Mouse (Mus musculus): Measurements from ENCODE around the gene Unc13a. TPM values are rescaled to one million over a fixed set of nuclear protein-coding genes. Genes with fewer than 3 reads are reported as not detected.

Unc13a gene
- 6.5 and 6.6 TPM in 2 replicates for polyA plus RNA-seq (2014; fragmentation: Nextera tagmentation; extraction: Ambion mirVana)

DNA sequence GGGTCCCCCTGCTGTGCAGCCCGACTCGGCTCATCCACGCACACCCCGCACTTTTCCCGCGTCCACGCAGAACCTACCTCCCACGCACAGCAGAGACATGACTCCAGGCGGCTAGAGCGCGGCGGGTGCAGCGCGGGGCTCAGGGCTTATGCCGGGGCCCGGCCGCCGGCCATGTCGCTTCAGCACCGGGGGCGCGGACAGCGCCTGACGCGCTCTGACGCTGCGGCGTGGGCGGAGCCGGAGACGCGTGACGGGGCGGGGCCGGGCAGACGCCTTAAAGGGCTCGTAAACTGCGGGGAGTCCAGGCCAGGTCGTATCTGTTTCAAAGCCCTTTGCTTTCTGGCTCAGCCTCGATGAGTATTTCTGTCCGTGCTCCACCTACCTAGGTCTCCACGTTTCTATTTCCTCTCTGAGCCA, at the start of gene Unc13a:
Unc13a (minus strand) TSS at position 209 of the 417 bp plus-strand sequence.
- Histone ChIP-seq H3K27ac (ENCODE audit: low read depth, low read length) (peak within 1 kb of the TSS; percentile 25; the same call in 1 of the 2 replicates), H3K9ac (ENCODE audit: low read length) (peak within 1 kb of the TSS; percentile 53), H3K9me3 (ENCODE audit: control insufficient read depth, low read length) (no peaks in the 10 kb centered on the region), H3K36me3 (ENCODE audit: control insufficient read depth, insufficient read depth, low read length) (no peaks in the 10 kb centered on the region), H3K4me2 (ENCODE audit: low read depth, low read length, severe bottlenecking) (peak within 1 kb of the TSS; percentile 96), H3K4me3 (ENCODE audit: low read depth, low read length) (peak within 1 kb of the TSS; percentile 61), H3K4me1 (replicated peaks; ENCODE audit: control insufficient read depth, insufficient read depth, low read length) (peaks cover 19% of the 10 kb centered on the region), H3K27me3 (ENCODE audit: control insufficient read depth, insufficient read depth, low read length) (peaks cover 18% of the 10 kb centered on the region)
- DNase-seq (ENCODE audit: low spot score) (peak; percentile 95), ATAC-seq (replicated peaks; ENCODE audit: low FRiP score) (peak; percentile 68)
- WGBS, result under 1% methylated on average over 42 of the region's 42 CpGs

DNA sequence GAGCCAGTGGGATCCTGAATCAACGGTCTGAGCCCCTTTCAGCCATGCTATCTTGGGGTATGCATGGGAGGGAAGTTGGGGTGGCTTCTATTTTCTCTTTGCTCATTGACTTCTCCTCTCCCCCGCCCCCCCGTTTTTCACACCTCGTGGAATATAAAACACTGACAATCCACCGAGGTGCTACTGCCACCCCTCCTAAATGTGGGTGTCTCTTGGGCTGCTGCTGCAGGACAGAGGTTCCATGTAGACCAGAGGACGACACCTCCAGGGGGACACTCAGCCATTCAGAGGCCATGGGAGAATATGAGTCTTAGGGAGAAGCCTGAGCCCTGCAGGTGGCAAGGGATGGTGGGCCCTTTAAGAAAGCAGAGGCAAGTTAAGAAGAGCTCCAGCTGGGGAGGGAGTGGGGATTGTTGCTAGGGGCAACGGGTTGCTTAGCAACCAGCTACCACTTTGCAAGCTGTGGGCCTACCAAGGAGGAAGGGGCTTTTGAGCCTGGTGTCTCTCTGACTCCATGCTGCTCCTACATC, 48.4 kb upstream of the Unc13a start:
- Histone ChIP-seq H3K36me3 (ENCODE audit: control insufficient read depth, insufficient read depth, low read length) (no peaks in the 10 kb centered on the region), H3K4me3 (ENCODE audit: low read depth, low read length) (no peak overlapping the region), H3K9me3 (ENCODE audit: control insufficient read depth, low read length) (no peaks in the 10 kb centered on the region), H3K27me3 (ENCODE audit: control insufficient read depth, insufficient read depth, low read length) (no peaks in the 10 kb centered on the region), H3K9ac (ENCODE audit: low read length) (no peak overlapping the region; the same call in 1 of the 2 replicates), H3K27ac (ENCODE audit: low read depth, low read length) (no peak overlapping the region), H3K4me2 (ENCODE audit: low read depth, low read length, severe bottlenecking) (peak overlapping the region; percentile 18; the same call in 1 of the 2 replicates), H3K4me1 (replicated peaks; ENCODE audit: control insufficient read depth, insufficient read depth, low read length) (peaks cover 20% of the 10 kb centered on the region)
- DNase-seq (ENCODE audit: low spot score) (peak; percentile 90), ATAC-seq (replicated peaks; ENCODE audit: low FRiP score) (peak; percentile 82)
- WGBS, result 29% methylated on average over 7 of the region's 7 CpGs

DNA sequence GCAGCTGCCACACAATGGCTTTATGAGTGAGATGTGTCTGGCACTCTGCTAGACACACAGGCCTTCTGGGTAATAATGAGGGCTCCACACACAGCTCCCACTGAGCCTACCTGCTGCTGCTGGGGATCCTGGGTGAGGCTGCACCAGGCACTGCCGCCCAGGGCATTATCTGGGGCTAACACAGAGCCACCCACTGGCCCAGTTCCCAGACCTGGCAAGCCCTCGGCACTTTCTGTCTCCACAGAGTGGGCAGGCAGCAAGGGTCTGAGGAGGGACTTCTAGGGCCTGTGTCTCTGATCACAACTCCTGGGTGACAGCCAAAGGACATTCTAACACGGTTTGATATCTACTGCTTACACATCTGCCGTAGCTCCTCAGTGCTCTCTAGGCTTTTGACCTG, 47.7 kb upstream of the Unc13a start:
- Histone ChIP-seq H3K4me3 (ENCODE audit: low read depth, low read length) (no peak overlapping the region), H3K4me2 (ENCODE audit: low read depth, low read length, severe bottlenecking) (no peak overlapping the region), H3K9me3 (ENCODE audit: control insufficient read depth, low read length) (no peaks in the 10 kb centered on the region), H3K27ac (ENCODE audit: low read depth, low read length) (peak overlapping the region; percentile 9; the same call in 1 of the 2 replicates), H3K27me3 (ENCODE audit: control insufficient read depth, insufficient read depth, low read length) (no peaks in the 10 kb centered on the region), H3K36me3 (ENCODE audit: control insufficient read depth, insufficient read depth, low read length) (no peaks in the 10 kb centered on the region), H3K9ac (ENCODE audit: low read length) (no peak overlapping the region), H3K4me1 (replicated peaks; ENCODE audit: control insufficient read depth, insufficient read depth, low read length) (peaks cover 18% of the 10 kb centered on the region)
- WGBS, result 60% methylated on average over 4 of the region's 4 CpGs
- ATAC-seq (replicated peaks; ENCODE audit: low FRiP score) (no peak), DNase-seq (ENCODE audit: low spot score) (no peak)

DNA sequence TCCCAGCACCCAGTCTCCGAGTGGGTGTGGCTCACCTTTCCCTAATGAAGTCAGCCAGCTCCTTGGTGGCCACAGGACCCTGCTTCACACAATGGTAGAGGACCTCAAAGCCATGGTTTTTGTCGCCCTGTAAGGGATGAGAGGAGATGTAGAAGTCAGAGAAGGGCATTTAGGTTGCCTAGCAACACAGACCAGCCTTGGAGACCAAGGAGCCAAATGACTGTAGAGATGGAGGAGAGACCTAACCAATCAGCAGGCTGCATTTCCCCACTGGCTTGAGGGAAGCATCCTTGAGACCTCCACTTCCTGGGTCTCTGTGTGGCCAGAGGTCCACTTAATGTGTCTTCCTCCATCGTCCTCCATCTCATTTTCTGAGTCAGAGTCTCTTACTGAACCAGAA, 46.7 kb upstream of the Unc13a start:
- WGBS, result 29% methylated on average over 3 of the region's 3 CpGs
- no peaks in the 10 kb centered on the region for H3K36me3 ChIP-seq (ENCODE audit: control insufficient read depth, insufficient read depth, low read length)
- no peak overlapping the region for H3K4me2 ChIP-seq (ENCODE audit: low read depth, low read length, severe bottlenecking)
- no peak overlapping the region for H3K4me3 ChIP-seq (ENCODE audit: low read depth, low read length)
- ATAC-seq (replicated peaks; ENCODE audit: low FRiP score) (no peak), DNase-seq (ENCODE audit: low spot score) (no peak)
- no peak overlapping the region for H3K9ac ChIP-seq (ENCODE audit: low read length)
- H3K4me1 ChIP-seq (replicated peaks; ENCODE audit: control insufficient read depth, insufficient read depth, low read length), result peaks cover 17% of the 10 kb centered on the region
- H3K27ac ChIP-seq (ENCODE audit: low read depth, low read length), result no peak overlapping the region
- no peaks in the 10 kb centered on the region for H3K27me3 ChIP-seq (ENCODE audit: control insufficient read depth, insufficient read depth, low read length)
- H3K9me3 ChIP-seq (ENCODE audit: control insufficient read depth, low read length), result no peaks in the 10 kb centered on the region

DNA sequence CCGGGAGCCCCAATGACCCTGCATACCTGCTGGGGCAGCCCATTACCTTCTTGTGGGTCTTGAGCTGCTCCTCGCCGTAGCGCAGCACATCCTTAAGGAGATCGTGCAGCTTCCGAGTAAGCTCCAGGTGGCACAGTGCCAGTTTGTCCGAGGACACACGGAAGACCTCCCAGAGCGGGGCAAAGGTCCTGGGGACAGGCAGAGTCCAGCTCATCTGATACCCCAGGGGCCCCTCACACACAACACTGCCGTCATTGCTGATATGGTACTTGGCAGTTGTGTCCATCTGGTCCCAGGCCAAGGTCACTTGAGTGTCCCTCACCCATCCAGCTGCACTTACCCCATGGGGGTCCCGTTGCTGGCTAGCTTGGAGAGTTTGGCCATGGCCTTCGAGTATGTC, 45.5 kb upstream of the Unc13a start:
- no peak for ATAC-seq (replicated peaks; ENCODE audit: low FRiP score)
- no peaks in the 10 kb centered on the region for H3K36me3 ChIP-seq (ENCODE audit: control insufficient read depth, insufficient read depth, low read length)
- H3K4me2 ChIP-seq (ENCODE audit: low read depth, low read length, severe bottlenecking), result no peak overlapping the region
- no peaks in the 10 kb centered on the region for H3K9me3 ChIP-seq (ENCODE audit: control insufficient read depth, low read length)
- WGBS, result 91% methylated on average over 12 of the region's 12 CpGs
- H3K27me3 ChIP-seq (ENCODE audit: control insufficient read depth, insufficient read depth, low read length), result no peaks in the 10 kb centered on the region
- H3K27ac ChIP-seq (ENCODE audit: low read depth, low read length), result no peak overlapping the region
- peaks cover 17% of the 10 kb centered on the region for H3K4me1 ChIP-seq (replicated peaks; ENCODE audit: control insufficient read depth, insufficient read depth, low read length)
- DNase-seq (ENCODE audit: low spot score), result no peak
- H3K4me3 ChIP-seq (ENCODE audit: low read depth, low read length), result no peak overlapping the region
- no peak overlapping the region for H3K9ac ChIP-seq (ENCODE audit: low read length)

DNA sequence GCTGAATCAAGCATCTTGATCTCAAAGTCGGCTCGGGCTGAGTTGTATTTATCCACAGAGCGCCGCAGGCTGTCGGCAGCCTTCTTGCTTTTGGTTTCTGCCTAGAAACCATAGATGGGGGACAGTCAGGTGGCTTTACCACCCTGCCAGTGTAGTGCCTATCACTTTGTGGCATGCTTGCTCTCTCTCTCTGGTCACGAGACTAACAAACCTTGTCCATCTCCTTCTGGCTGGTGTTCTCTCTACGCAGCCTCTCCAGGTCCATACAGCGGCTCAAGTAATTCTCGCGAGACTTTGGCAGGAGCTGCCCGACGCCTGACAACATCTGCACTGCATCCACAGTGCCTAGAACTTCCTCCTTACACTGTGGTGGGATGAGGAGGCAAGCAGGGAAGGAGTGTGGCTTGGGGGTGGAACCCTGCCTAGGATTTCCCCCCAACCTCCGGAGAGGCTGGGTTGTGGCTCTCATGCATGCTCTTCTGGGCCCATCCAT, 45.0 kb upstream of the Unc13a start:
- no peaks in the 10 kb centered on the region for H3K9me3 ChIP-seq (ENCODE audit: control insufficient read depth, low read length)
- no peaks in the 10 kb centered on the region for H3K36me3 ChIP-seq (ENCODE audit: control insufficient read depth, insufficient read depth, low read length)
- ATAC-seq (replicated peaks; ENCODE audit: low FRiP score) (no peak), DNase-seq (ENCODE audit: low spot score) (no peak)
- H3K4me1 ChIP-seq (replicated peaks; ENCODE audit: control insufficient read depth, insufficient read depth, low read length), result peaks cover 17% of the 10 kb centered on the region
- no peak overlapping the region for H3K9ac ChIP-seq (ENCODE audit: low read length)
- no peaks in the 10 kb centered on the region for H3K27me3 ChIP-seq (ENCODE audit: control insufficient read depth, insufficient read depth, low read length)
- H3K27ac ChIP-seq (ENCODE audit: low read depth, low read length), result no peak overlapping the region
- H3K4me2 ChIP-seq (ENCODE audit: low read depth, low read length, severe bottlenecking), result no peak overlapping the region
- 89% methylated on average over 13 of the region's 13 CpGs for whole genome bisulfite sequencing
- H3K4me3 ChIP-seq (ENCODE audit: low read depth, low read length), result no peak overlapping the region

DNA sequence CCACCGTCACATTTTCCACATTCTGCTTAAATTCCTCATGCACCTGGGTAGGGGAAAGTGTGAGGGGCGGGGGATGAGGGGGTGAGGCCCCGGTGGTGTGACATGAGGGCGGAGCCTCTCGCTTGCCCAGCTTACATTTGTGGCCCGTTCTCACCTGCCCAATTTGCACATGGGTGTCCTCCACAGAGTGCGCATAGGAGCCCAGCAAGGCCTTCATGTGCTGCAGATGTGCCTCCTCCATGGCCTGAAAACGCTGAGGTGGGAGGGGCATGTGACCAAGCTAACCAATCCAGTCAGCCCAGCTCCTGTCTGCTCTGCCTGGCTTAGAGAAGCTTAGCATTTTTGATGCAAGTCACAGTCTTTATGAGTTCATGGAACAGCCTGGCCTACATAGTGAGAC, 44.0 kb upstream of the Unc13a start:
- no peak for DNase-seq (ENCODE audit: low spot score)
- ATAC-seq (replicated peaks; ENCODE audit: low FRiP score), result no peak
- Histone ChIP-seq H3K4me3 (ENCODE audit: low read depth, low read length) (no peak overlapping the region), H3K4me1 (replicated peaks; ENCODE audit: control insufficient read depth, insufficient read depth, low read length) (peaks cover 14% of the 10 kb centered on the region), H3K4me2 (ENCODE audit: low read depth, low read length, severe bottlenecking) (no peak overlapping the region), H3K9me3 (ENCODE audit: control insufficient read depth, low read length) (no peaks in the 10 kb centered on the region), H3K36me3 (ENCODE audit: control insufficient read depth, insufficient read depth, low read length) (no peaks in the 10 kb centered on the region), H3K9ac (ENCODE audit: low read length) (no peak overlapping the region), H3K27me3 (ENCODE audit: control insufficient read depth, insufficient read depth, low read length) (no peaks in the 10 kb centered on the region), H3K27ac (ENCODE audit: low read depth, low read length) (no peak overlapping the region)
- WGBS, result 59% methylated on average over 8 of the region's 8 CpGs

DNA sequence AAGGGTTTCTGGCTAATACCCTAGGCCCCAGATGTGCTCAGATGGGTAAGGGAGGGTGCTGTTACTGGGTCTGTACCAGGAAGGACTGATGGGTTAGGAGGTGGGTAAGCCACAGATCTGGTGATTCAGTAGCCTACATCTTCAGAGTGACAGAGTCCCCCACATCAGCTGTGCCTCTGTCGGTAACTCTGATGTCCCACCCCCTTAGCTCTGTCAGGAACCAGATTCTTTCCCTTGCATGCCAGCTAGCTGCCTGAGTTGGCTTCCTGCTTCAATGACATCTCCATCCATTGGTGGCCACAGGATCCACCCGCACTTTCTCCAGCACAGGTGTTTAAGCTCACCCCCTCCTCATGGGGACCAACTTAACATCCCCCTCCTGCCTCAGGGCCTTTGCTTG, 40.0 kb upstream of the Unc13a start:
- ATAC-seq (replicated peaks; ENCODE audit: low FRiP score), result no peak
- Histone ChIP-seq H3K4me2 (ENCODE audit: low read depth, low read length, severe bottlenecking) (no peak overlapping the region), H3K9me3 (ENCODE audit: control insufficient read depth, low read length) (no peaks in the 10 kb centered on the region), H3K9ac (ENCODE audit: low read length) (no peak overlapping the region), H3K4me3 (ENCODE audit: low read depth, low read length) (no peak overlapping the region), H3K36me3 (ENCODE audit: control insufficient read depth, insufficient read depth, low read length) (no peaks in the 10 kb centered on the region), H3K4me1 (replicated peaks; ENCODE audit: control insufficient read depth, insufficient read depth, low read length) (0 out of 2 replicates have a peak, but pooled peaks cover 2% of the 10 kb centered on the region), H3K27me3 (ENCODE audit: control insufficient read depth, insufficient read depth, low read length) (peaks cover 12% of the 10 kb centered on the region), H3K27ac (ENCODE audit: low read depth, low read length) (no peak overlapping the region)
- 84% methylated on average over 2 of the region's 2 CpGs for WGBS
- no peak for DNase-seq (ENCODE audit: low spot score)
